Mouse (Mus musculus) erythroblast, embryonic 14.5 days (primary cell): Measurements from ENCODE around the gene Elovl7.

Source experiments
- GATA1 ChIP-seq: IDR thresholded peaks from 2 replicates; pipeline ENCODE4 v1.6.1; 2012; ENCODE audit warnings: low read length, inconsistent platforms, mixed read lengths
- TAL1 ChIP-seq: IDR thresholded peaks from 3 replicates; pipeline ENCODE4 v1.6.1; 2012; ENCODE audit warnings: low read length, inconsistent platforms, mixed read lengths

- no peak for TF ChIP-seq TAL1
- TF ChIP-seq GATA1, result no peak
Observed at GRCm38 (mm10) chr13:108289436-108289835, 75.2 kb downstream of the Elovl7 start.
